Mouse (Mus musculus) neural tube, embryonic 11.5 days (tissue): ENCODE measurements at regions not wholly inside any gene's neighbourhood (a gene's known extent, or its start where the extent isn't known, plus 50 kb on each side); places are given as distances from the start of the nearest gene placed in this dataset.

Experiments used
- ATAC-seq: fragments of 200-750 bp; cut with Nextera tagmentation; 2 replicates; pipeline ENCODE4 v1.8.0; 2017; ENCODE audit warnings: moderate number of reproducible peaks, mild to moderate bottlenecking, moderate TSS enrichment, moderate library complexity; ENCODE audit not compliant: insufficient read depth, low FRiP score, low TSS enrichment
- DNase-seq: peaks from one replicate; pipeline ENCODE4 v3.0.0-alpha.2; 2015; ENCODE audit warnings: low spot score
- H3K27ac ChIP-seq: fragments of 300-500 bp; sonication (generic); 2 replicates; pipeline ENCODE4 v1.5.1; 2014; ENCODE audit warnings: low read depth, mild to moderate bottlenecking, low read length
- H3K27me3 ChIP-seq: fragments of 300-500 bp; sonication (generic); 2 replicates; pipeline ENCODE4 v1.6.1; 2014; ENCODE audit warnings: mild to moderate bottlenecking, low read length, mixed read lengths; ENCODE audit not compliant: control insufficient read depth, insufficient read depth
- H3K36me3 ChIP-seq: fragments of 300-500 bp; sonication (generic); 2 replicates; pipeline ENCODE4 v1.6.1; 2014; ENCODE audit warnings: mild to moderate bottlenecking, low read length, moderate library complexity, mixed read lengths; ENCODE audit not compliant: control insufficient read depth, insufficient read depth
- H3K4me1 ChIP-seq: fragments of 300-500 bp; sonication (generic); 2 replicates; pipeline ENCODE4 v1.6.1; 2014; ENCODE audit warnings: low read length, mixed read lengths; ENCODE audit not compliant: control insufficient read depth, insufficient read depth
- H3K4me2 ChIP-seq: fragments of 300-500 bp; sonication (generic); 2 replicates; pipeline ENCODE4 v1.6.1; 2014; ENCODE audit warnings: low read depth, mild to moderate bottlenecking, moderate library complexity
- H3K4me3 ChIP-seq: fragments of 300-500 bp; sonication (generic); 2 replicates; pipeline ENCODE4 v1.5.1; 2014; ENCODE audit warnings: low read depth, low read length
- H3K9ac ChIP-seq: fragments of 300-500 bp; sonication (generic); 2 replicates; pipeline ENCODE4 v1.6.1; 2014; ENCODE audit warnings: mild to moderate bottlenecking, low read length
- H3K9me3 ChIP-seq: fragments of 300-500 bp; sonication (generic); 2 replicates; pipeline ENCODE4 v1.6.1; 2016; ENCODE audit warnings: low read length; ENCODE audit not compliant: control insufficient read depth
- WGBS: fragments of 180-500 bp; shearing (Covaris S2); extraction: QIAGEN DNeasy Blood & Tissue Kit; methylation state at CpG from one replicate; pipeline ENCODE4 v1.1.7; 2014; 5-methylcytosine and 5-hydroxymethylcytosine counted together

GRCm38 (mm10) chr1:151119566-151119965 is 62.8 kb upstream of the Gm47985 start:
- Histone ChIP-seq H3K27me3 (no peaks in the 10 kb centered on the region), H3K9me3 (no peaks in the 10 kb centered on the region), H3K4me2 (no peak overlapping the region), H3K9ac (no peak overlapping the region), H3K4me1 (no peaks in the 10 kb centered on the region), H3K27ac (no peak overlapping the region), H3K36me3 (no peaks in the 10 kb centered on the region), H3K4me3 (no peak overlapping the region)
- 89% methylated on average over 7 of the region's 7 CpGs for WGBS
- ATAC-seq (no peak), DNase-seq (no peak)

DNA sequence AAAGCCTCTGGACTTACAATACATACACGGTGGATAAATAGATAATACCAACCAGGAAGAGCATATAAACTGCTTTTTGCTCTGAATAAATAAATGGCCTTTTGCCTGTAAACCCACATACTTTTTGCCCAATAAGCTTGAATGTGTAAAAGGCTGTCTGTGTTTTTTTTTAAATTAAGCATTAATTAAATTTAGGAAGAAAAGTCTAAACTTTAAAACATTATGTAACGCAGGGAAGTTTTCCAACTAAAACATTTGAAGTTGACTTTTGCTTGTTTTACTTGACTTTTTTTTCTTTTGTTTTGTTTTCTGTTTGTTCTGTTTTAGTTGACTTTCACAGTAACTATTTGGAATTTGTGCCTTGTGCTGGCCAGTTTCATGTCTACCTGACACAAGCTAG is 60.7 kb upstream of the Gm47985 start:
- Histone ChIP-seq H3K9ac (no peak overlapping the region), H3K27ac (no peak overlapping the region), H3K4me2 (no peak overlapping the region), H3K9me3 (no peaks in the 10 kb centered on the region), H3K4me1 (no peaks in the 10 kb centered on the region), H3K27me3 (no peaks in the 10 kb centered on the region), H3K36me3 (no peaks in the 10 kb centered on the region), H3K4me3 (no peak overlapping the region)
- no peak for DNase-seq
- WGBS = 93% methylated on average over 2 of the region's 2 CpGs
- no peak for ATAC-seq

DNA sequence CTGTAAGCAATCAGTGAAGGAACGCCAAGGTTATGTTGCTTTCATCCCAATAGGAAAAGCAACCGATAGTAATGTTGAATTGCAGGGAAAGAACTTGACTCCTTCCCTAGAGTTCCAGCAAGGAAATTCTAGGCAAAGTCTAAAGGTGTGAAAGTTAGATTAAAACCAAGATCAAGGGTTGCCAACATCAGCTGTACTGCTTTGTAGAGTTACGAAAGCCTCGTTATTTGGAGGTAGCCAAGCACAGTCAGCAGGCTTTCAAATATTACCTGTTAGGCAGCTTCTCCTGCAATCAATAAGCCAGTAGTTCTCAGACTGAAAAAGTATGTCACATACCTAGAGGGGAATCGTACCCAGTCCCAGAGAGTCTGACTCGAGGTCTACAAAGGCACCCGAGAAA is 58.4 kb upstream of the Gm47985 start:
- H3K9me3 ChIP-seq = no peaks in the 10 kb centered on the region
- H3K9ac ChIP-seq = no peak overlapping the region
- H3K4me2 ChIP-seq = no peak overlapping the region
- DNase-seq (no peak), ATAC-seq (no peak)
- H3K4me3 ChIP-seq = no peak overlapping the region
- H3K27me3 ChIP-seq = no peaks in the 10 kb centered on the region
- WGBS = 92% methylated on average over 7 of the region's 7 CpGs
- H3K36me3 ChIP-seq = no peaks in the 10 kb centered on the region
- H3K27ac ChIP-seq = no peak overlapping the region
- H3K4me1 ChIP-seq = no peaks in the 10 kb centered on the region

- H3K9me3 ChIP-seq = no peaks in the 10 kb centered on the region
- no peaks in the 10 kb centered on the region for H3K27me3 ChIP-seq
- no peak overlapping the region for H3K9ac ChIP-seq
- H3K4me2 ChIP-seq = no peak overlapping the region
- no peak for ATAC-seq
- no peak for DNase-seq
- H3K4me1 ChIP-seq = no peaks in the 10 kb centered on the region
- no peaks in the 10 kb centered on the region for H3K36me3 ChIP-seq
- WGBS = 91% methylated on average over 9 of the region's 9 CpGs
- no peak overlapping the region for H3K27ac ChIP-seq
- no peak overlapping the region for H3K4me3 ChIP-seq
Measured at GRCm38 (mm10) chr1:151125028-151125659, 57.2 kb upstream of the Gm47985 start.

GRCm38 (mm10) chr1:151125764-151126485 is 56.4 kb upstream of the Gm47985 start:
- DNase-seq (no peak), ATAC-seq (no peak)
- no peak overlapping the region for H3K4me3 ChIP-seq
- 77% methylated on average over 3 of the region's 3 CpGs for whole genome bisulfite sequencing
- H3K9me3 ChIP-seq = no peaks in the 10 kb centered on the region
- H3K9ac ChIP-seq = no peak overlapping the region
- no peaks in the 10 kb centered on the region for H3K36me3 ChIP-seq
- no peak overlapping the region for H3K4me2 ChIP-seq
- H3K27ac ChIP-seq = no peak overlapping the region
- no peaks in the 10 kb centered on the region for H3K27me3 ChIP-seq
- no peaks in the 10 kb centered on the region for H3K4me1 ChIP-seq

- WGBS = 60% methylated on average over 1 of the region's 1 CpGs
- ATAC-seq (no peak), DNase-seq (no peak)
- Histone ChIP-seq H3K9me3 (no peaks in the 10 kb centered on the region), H3K4me2 (no peak overlapping the region), H3K27ac (no peak overlapping the region), H3K9ac (no peak overlapping the region), H3K36me3 (no peaks in the 10 kb centered on the region), H3K4me3 (no peak overlapping the region), H3K27me3 (no peaks in the 10 kb centered on the region), H3K4me1 (no peaks in the 10 kb centered on the region)
Measured at GRCm38 (mm10) chr1:151126756-151127155, 55.6 kb upstream of the Gm47985 start.

GRCm38 (mm10) chr1:151128005-151128404 is 54.3 kb upstream of the Gm47985 start:
- DNase-seq (no peak), ATAC-seq (no peak)
- Histone ChIP-seq H3K9ac (no peak overlapping the region), H3K4me1 (no peaks in the 10 kb centered on the region), H3K27me3 (no peaks in the 10 kb centered on the region), H3K4me3 (no peak overlapping the region), H3K27ac (no peak overlapping the region), H3K9me3 (no peaks in the 10 kb centered on the region), H3K36me3 (no peaks in the 10 kb centered on the region), H3K4me2 (no peak overlapping the region)
- 74% methylated on average over 5 of the region's 5 CpGs for WGBS

DNA sequence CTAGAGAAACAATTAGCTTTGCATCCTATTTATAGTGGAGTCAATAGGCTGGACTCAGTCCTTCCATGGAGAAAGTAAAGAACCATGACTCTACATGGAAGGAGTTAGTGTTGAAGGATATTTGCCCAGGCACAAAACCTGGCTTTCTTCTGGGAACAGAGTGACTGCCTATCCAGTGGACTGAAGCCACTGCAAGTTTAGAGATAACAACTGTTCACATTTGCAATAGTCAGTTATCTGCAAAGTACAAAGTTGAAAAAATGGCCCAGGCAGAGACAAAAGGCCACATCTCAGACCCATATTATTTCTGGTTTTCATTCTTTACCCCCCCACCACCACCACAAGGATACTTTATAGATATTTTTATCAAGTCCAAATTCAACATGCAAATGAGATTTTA is 53.4 kb upstream of the Gm47985 start:
- H3K9me3 ChIP-seq = no peaks in the 10 kb centered on the region
- H3K9ac ChIP-seq = no peak overlapping the region
- H3K4me1 ChIP-seq = no peaks in the 10 kb centered on the region
- no peaks in the 10 kb centered on the region for H3K36me3 ChIP-seq
- no peaks in the 10 kb centered on the region for H3K27me3 ChIP-seq
- DNase-seq = no peak
- ATAC-seq = no peak
- no peak overlapping the region for H3K4me2 ChIP-seq
- H3K4me3 ChIP-seq = no peak overlapping the region
- no peak overlapping the region for H3K27ac ChIP-seq

DNA sequence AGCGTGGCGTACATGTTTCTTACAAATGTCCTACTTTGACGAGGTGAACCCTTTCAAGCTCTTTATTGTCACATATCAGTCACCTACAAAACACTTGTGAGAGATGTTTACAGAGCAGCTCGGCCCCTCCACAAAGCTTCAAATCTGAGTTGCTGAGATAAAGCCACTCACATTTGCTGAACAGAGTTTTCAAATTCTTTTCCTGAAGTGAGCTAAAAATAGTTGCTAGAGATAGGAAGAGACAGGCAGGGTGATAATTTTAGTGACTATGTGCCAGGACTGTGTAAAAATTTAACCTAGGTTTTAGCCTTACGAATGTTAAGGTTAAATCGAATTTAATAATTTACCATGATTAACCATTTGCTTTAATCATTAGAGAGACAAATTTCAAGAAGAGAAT is 52.3 kb upstream of the Gm47985 start:
- WGBS = 82% methylated on average over 6 of the region's 6 CpGs

More for the DNA sequence above, 52.3 kb upstream of the Gm47985 start:
- Histone ChIP-seq H3K4me3 (no peak overlapping the region), H3K36me3 (no peaks in the 10 kb centered on the region), H3K9ac (no peak overlapping the region), H3K4me2 (no peak overlapping the region), H3K27ac (no peak overlapping the region), H3K4me1 (no peaks in the 10 kb centered on the region), H3K9me3 (no peaks in the 10 kb centered on the region), H3K27me3 (no peaks in the 10 kb centered on the region)
- ATAC-seq (no peak), DNase-seq (no peak)
